ENCODE assay signal across 8 mouse cellular contexts in genomic region chr11:116490232-116491107, GRCm38 (mm10). TPM values are rescaled to one million over a fixed set of nuclear protein-coding genes. Genes with fewer than 3 reads are reported as not detected.
DNase-seq lines count a peak whose midpoint lies in the region; ATAC-seq and TF ChIP-seq lines count a peak whose summit lies in the region.

No protein-coding gene starts in this region.

- peak overlapping the region; percentile 94 for H3ac ChIP-seq in C2C12 (ENCODE audit: control insufficient read depth, insufficient read length, low read depth)

- peak overlapping the region; percentile 80 for H3K4me3 ChIP-seq in C2C12 (ENCODE audit: insufficient read depth, poor library complexity, severe bottlenecking)
- peak overlapping the region; percentile 95 for H3K4me3 ChIP-seq in embryonic fibroblast, embryonic 13.5 days (ENCODE audit: insufficient read depth, low read length)
- peak overlapping the region; percentile 100 for H3K4me3 ChIP-seq in heart, embryonic 10.5 days
- H3K4me3 ChIP-seq in kidney, embryonic 14.5 days (ENCODE audit: low read length): peak overlapping the region; percentile 97
- peak overlapping the region; percentile 71 for H3K4me3 ChIP-seq in limb, embryonic 15.5 days
- peak overlapping the region; percentile 99 for H3K4me3 ChIP-seq in midbrain, postnatal 0 days (ENCODE audit: low read depth, low read length)

- peak; percentile 96 for DNase-seq in brain, adult 2 months (ENCODE audit: low read depth, low spot score)
- DNase-seq in heart, embryonic 10.5 days (ENCODE audit: low spot score): peak; percentile 95
- peak; percentile 94 for DNase-seq in midbrain, postnatal 0 days (ENCODE audit: low spot score)
- peak; percentile 90 to 93 for DNase-seq in spleen, postnatal 10 days (ENCODE audit: low spot score in 2 of 2)

- H3K79me2 ChIP-seq in C2C12 (ENCODE audit: control insufficient read depth, insufficient read depth): peaks cover 41% of the 10 kb centered on the region

- peaks cover 19% of the 10 kb centered on the region for H3K79me3 ChIP-seq in C2C12 (ENCODE audit: low read depth)

- peak; percentile 92 for ATAC-seq in kidney, embryonic 14.5 days (ENCODE audit: low FRiP score, low TSS enrichment)
- ATAC-seq in limb, embryonic 15.5 days (ENCODE audit: insufficient number of reproducible peaks, low FRiP score, low TSS enrichment, low read depth): peak; percentile 89
- ATAC-seq in midbrain, postnatal 0 days (ENCODE audit: low FRiP score): peak; percentile 89

- H3K27ac ChIP-seq in embryonic fibroblast, embryonic 13.5 days (ENCODE audit: insufficient read depth, low read length): peak overlapping the region; percentile 70
- peak overlapping the region; percentile 92 for H3K27ac ChIP-seq in heart, embryonic 10.5 days
- H3K27ac ChIP-seq in kidney, embryonic 14.5 days (ENCODE audit: low read depth, low read length): peak overlapping the region; percentile 88
- peak overlapping the region; percentile 88 for H3K27ac ChIP-seq in limb, embryonic 15.5 days
- peak overlapping the region; percentile 83 for H3K27ac ChIP-seq in midbrain, postnatal 0 days (ENCODE audit: low read depth, low read length)

- TF ChIP-seq CTCF in C2C12 (IDR thresholded peaks at IDR 0.05; ENCODE audit: control insufficient read depth, insufficient read depth, insufficient read length): no peak
- no peak for TF ChIP-seq CTCF in embryonic fibroblast, embryonic 13.5 days (IDR thresholded peaks at IDR 0.05; ENCODE audit: borderline replicate concordance, insufficient read depth, low read length)
- TF ChIP-seq CTCF in midbrain, postnatal 0 days (IDR thresholded peaks at IDR 0.05): peak; percentile 1

- peak overlapping the region; percentile 73 for H3K4me2 ChIP-seq in kidney, embryonic 14.5 days (replicated peaks; ENCODE audit: low read depth, low read length)
- H3K4me2 ChIP-seq in limb, embryonic 15.5 days: peak overlapping the region; percentile 58
- peak overlapping the region; percentile 59 for H3K4me2 ChIP-seq in midbrain, postnatal 0 days (ENCODE audit: low read depth, low read length, poor library complexity, severe bottlenecking)

- H3K4me1 ChIP-seq in embryonic fibroblast, embryonic 13.5 days (ENCODE audit: control insufficient read depth, insufficient read depth, low read length): 0 out of 2 replicates have a peak, but pooled peaks cover 2% of the 10 kb centered on the region
- peaks cover 9% of the 10 kb centered on the region for H3K4me1 ChIP-seq in heart, embryonic 10.5 days
- H3K4me1 ChIP-seq in kidney, embryonic 14.5 days (ENCODE audit: control insufficient read depth, insufficient read depth, low read length): peaks cover 16% of the 10 kb centered on the region
- H3K4me1 ChIP-seq in limb, embryonic 15.5 days: peaks cover 17% of the 10 kb centered on the region
- H3K4me1 ChIP-seq in midbrain, postnatal 0 days (ENCODE audit: insufficient read depth, low read length): 0 out of 2 replicates have a peak, but pooled peaks cover 2% of the 10 kb centered on the region

- peak overlapping the region; percentile 95 for H3K9ac ChIP-seq in kidney, embryonic 14.5 days (ENCODE audit: low read depth, low read length)
- H3K9ac ChIP-seq in limb, embryonic 15.5 days: peak overlapping the region; percentile 88
- H3K9ac ChIP-seq in midbrain, postnatal 0 days (replicated peaks; ENCODE audit: low read length, poor library complexity, severe bottlenecking): peak overlapping the region; percentile 87

- peak; percentile 95 for TF ChIP-seq POLR2A in embryonic fibroblast, embryonic 13.5 days (IDR thresholded peaks at IDR 0.05; ENCODE audit: low read depth, low read length)

- H3K27me3 ChIP-seq in C2C12 (ENCODE audit: control insufficient read depth, insufficient read depth, insufficient read length): no peaks in the 10 kb centered on the region
- H3K27me3 ChIP-seq in heart, embryonic 10.5 days (ENCODE audit: insufficient read depth, poor library complexity, severe bottlenecking): no peaks in the 10 kb centered on the region
- H3K27me3 ChIP-seq in kidney, embryonic 14.5 days (ENCODE audit: control insufficient read depth, insufficient read depth, low read length): no peaks in the 10 kb centered on the region
- H3K27me3 ChIP-seq in limb, embryonic 15.5 days: no peaks in the 10 kb centered on the region
- no peaks in the 10 kb centered on the region for H3K27me3 ChIP-seq in midbrain, postnatal 0 days (ENCODE audit: insufficient read depth, low read length)

- peaks cover 18% of the 10 kb centered on the region for H3K36me3 ChIP-seq in C2C12 (ENCODE audit: control insufficient read depth, insufficient read depth)
- peaks cover 31% of the 10 kb centered on the region for H3K36me3 ChIP-seq in heart, embryonic 10.5 days
- H3K36me3 ChIP-seq in kidney, embryonic 14.5 days (ENCODE audit: control insufficient read depth, insufficient read depth, low read length): peaks cover 30% of the 10 kb centered on the region
- H3K36me3 ChIP-seq in limb, embryonic 15.5 days: peaks cover 24% of the 10 kb centered on the region
- H3K36me3 ChIP-seq in midbrain, postnatal 0 days (ENCODE audit: insufficient read depth, low read length): peaks cover 8% of the 10 kb centered on the region

- no peaks in the 10 kb centered on the region for H3K9me3 ChIP-seq in heart, embryonic 10.5 days
- no peaks in the 10 kb centered on the region for H3K9me3 ChIP-seq in kidney, embryonic 14.5 days (ENCODE audit: control insufficient read depth, low read length)
- no peaks in the 10 kb centered on the region for H3K9me3 ChIP-seq in limb, embryonic 15.5 days
- no peaks in the 10 kb centered on the region for H3K9me3 ChIP-seq in midbrain, postnatal 0 days (ENCODE audit: low read length)

- whole genome bisulfite sequencing in heart, embryonic 10.5 days: under 1% methylated on average over 62 of the region's 62 CpGs
- WGBS in kidney, embryonic 14.5 days: under 1% methylated on average over 59 of the region's 62 CpGs
- WGBS in limb, embryonic 15.5 days: under 1% methylated on average over 45 of the region's 62 CpGs
- 2% methylated on average over 47 of the region's 62 CpGs for WGBS in midbrain, postnatal 0 days

TF ChIP-seq in C2C12, 6 proteins besides CTCF, POLR2A, EP300 and RAD21:
- TF ChIP-seq MAX (IDR thresholded peaks at IDR 0.05) (peak; percentile 11), MYOD1 (IDR thresholded peaks at IDR 0.05; ENCODE audit: control insufficient read depth, insufficient read length, low read depth) (no peak), CEBPB (IDR thresholded peaks at IDR 0.05; ENCODE audit: low read depth) (no peak)
TF ChIP-seq in C2C12: peak in this region for 1.

RNA-seq across cellular contexts. Expression of gene Prpsap1, which starts 3.5 kb away (rescaled TPM):
- polyA plus RNA-seq in C2C12 (2012; fragmentation: generic; extraction: Trizol): 81.0 TPM
- polyA plus RNA-seq in embryonic fibroblast, embryonic 13.5 days (2011; ENCODE audit: insufficient read length, low read depth, missing spikeins): 103 and 112 TPM in 2 replicates
- polyA plus RNA-seq in heart, embryonic 10.5 days (2016; fragmentation: Nextera tagmentation; extraction: Ambion mirVana): 120 and 142 TPM in 2 replicates
- polyA plus RNA-seq in kidney, embryonic 14.5 days (2014; fragmentation: Nextera tagmentation; extraction: Ambion mirVana): 160 and 212 TPM in 2 replicates
- polyA plus RNA-seq in limb, embryonic 15.5 days (2015; fragmentation: Nextera tagmentation; extraction: Ambion mirVana): 134 and 138 TPM in 2 replicates
- total RNA-seq in midbrain, postnatal 0 days (2014; rRNA removed): 110 and 113 TPM in 2 replicates
- 156 and 157 TPM in 2 replicates for polyA plus RNA-seq in midbrain, postnatal 0 days (2015; fragmentation: Nextera tagmentation; extraction: Ambion mirVana)

RNA-seq across cellular contexts. Expression of gene Qrich2, which starts 24.4 kb away (rescaled TPM):
- 0.04 TPM for polyA plus RNA-seq in C2C12 (2012; fragmentation: generic; extraction: Trizol)
- polyA plus RNA-seq in embryonic fibroblast, embryonic 13.5 days (2011; ENCODE audit: insufficient read length, low read depth, missing spikeins): not detected in 2 replicates
- 0.30 TPM in 1 of 2 replicates, not detected in the other for polyA plus RNA-seq in heart, embryonic 10.5 days (2016; fragmentation: Nextera tagmentation; extraction: Ambion mirVana)
- polyA plus RNA-seq in kidney, embryonic 14.5 days (2014; fragmentation: Nextera tagmentation; extraction: Ambion mirVana): 0.34 and 0.39 TPM in 2 replicates
- polyA plus RNA-seq in limb, embryonic 15.5 days (2015; fragmentation: Nextera tagmentation; extraction: Ambion mirVana): 0.09 and 0.15 TPM in 2 replicates
- not detected in 2 replicates for total RNA-seq in midbrain, postnatal 0 days (2014; rRNA removed)
- 0.14 and 0.15 TPM in 2 replicates for polyA plus RNA-seq in midbrain, postnatal 0 days (2015; fragmentation: Nextera tagmentation; extraction: Ambion mirVana)

RNA-seq across cellular contexts. Expression of gene Sphk1, which starts 40.3 kb away (rescaled TPM):
- 11.3 TPM for polyA plus RNA-seq in C2C12 (2012; fragmentation: generic; extraction: Trizol)
- polyA plus RNA-seq in embryonic fibroblast, embryonic 13.5 days (2011; ENCODE audit: insufficient read length, low read depth, missing spikeins): 8.7 and 11.2 TPM in 2 replicates
- polyA plus RNA-seq in heart, embryonic 10.5 days (2016; fragmentation: Nextera tagmentation; extraction: Ambion mirVana): 2.3 and 2.7 TPM in 2 replicates
- polyA plus RNA-seq in kidney, embryonic 14.5 days (2014; fragmentation: Nextera tagmentation; extraction: Ambion mirVana): 3.0 and 3.7 TPM in 2 replicates
- polyA plus RNA-seq in limb, embryonic 15.5 days (2015; fragmentation: Nextera tagmentation; extraction: Ambion mirVana): 7.7 and 11.2 TPM in 2 replicates
- 12.2 and 12.4 TPM in 2 replicates for total RNA-seq in midbrain, postnatal 0 days (2014; rRNA removed)
- 9.3 and 13.8 TPM in 2 replicates for polyA plus RNA-seq in midbrain, postnatal 0 days (2015; fragmentation: Nextera tagmentation; extraction: Ambion mirVana)

RNA-seq across cellular contexts. Expression of gene Ubald2, which starts 56.6 kb away (rescaled TPM):
- polyA plus RNA-seq in C2C12 (2012; fragmentation: generic; extraction: Trizol): 126 TPM
- 57.3 and 62.3 TPM in 2 replicates for polyA plus RNA-seq in embryonic fibroblast, embryonic 13.5 days (2011; ENCODE audit: insufficient read length, low read depth, missing spikeins)
- polyA plus RNA-seq in heart, embryonic 10.5 days (2016; fragmentation: Nextera tagmentation; extraction: Ambion mirVana): 36.1 and 40.5 TPM in 2 replicates
- polyA plus RNA-seq in kidney, embryonic 14.5 days (2014; fragmentation: Nextera tagmentation; extraction: Ambion mirVana): 79.7 and 80.8 TPM in 2 replicates
- 25.9 and 26.6 TPM in 2 replicates for polyA plus RNA-seq in limb, embryonic 15.5 days (2015; fragmentation: Nextera tagmentation; extraction: Ambion mirVana)
- 81.0 and 85.9 TPM in 2 replicates for total RNA-seq in midbrain, postnatal 0 days (2014; rRNA removed)
- 40.1 and 40.9 TPM in 2 replicates for polyA plus RNA-seq in midbrain, postnatal 0 days (2015; fragmentation: Nextera tagmentation; extraction: Ambion mirVana)

Comparison
In these comparisons a context has a peak if more than half of its experiments do, and no peak if none do; other contexts are left out.
1. Peak in every context shown above with its lines: DNase-seq, ATAC-seq, H3K4me3 ChIP-seq and H3K27ac ChIP-seq.